ENCODE assay signal across 19 mouse cellular contexts in the genomic region with DNA sequence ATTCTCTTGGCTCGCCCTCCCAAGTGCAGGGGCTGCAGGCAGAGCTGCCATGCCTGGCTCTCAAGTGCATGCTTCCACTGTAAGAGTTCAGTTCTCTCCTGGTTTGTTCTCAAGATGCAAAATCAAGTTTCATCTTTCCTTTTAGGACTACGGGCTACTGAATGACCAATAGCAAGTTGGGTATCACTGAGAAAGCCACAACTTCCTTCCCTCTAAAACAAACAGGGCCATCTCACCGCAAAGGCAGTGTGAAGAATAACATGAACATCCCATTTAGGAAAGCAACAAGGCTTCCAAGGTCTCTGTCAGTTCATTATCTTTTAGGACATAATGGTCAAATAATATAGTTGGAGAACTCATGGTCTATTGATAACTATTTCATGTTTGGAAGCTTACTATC.
"Had no signal": no experiment of that assay in that cellular context is flagged by ENCODE, and none has a peak within 500 bp of the region (broad histone marks: within the 10 kb centered on the region; RNA-seq: fewer than 3 reads in every experiment).

No protein-coding gene starts in this region.

- ATAC-seq: liver, postnatal 0 days; lung, postnatal 0 days; midbrain, embryonic 15.5 days had no signal

- H3K4me3 ChIP-seq: limb, embryonic 12.5 days; limb, embryonic 15.5 days; midbrain, embryonic 12.5 days; midbrain, embryonic 15.5 days; neural tube, embryonic 12.5 days; neural tube, embryonic 15.5 days had no signal

- DNase-seq: left cerebral cortex, postnatal 4 days; liver, postnatal 0 days; lung, embryonic 14.5 days; right cerebral cortex, adult 18-20 months; right cerebral cortex, postnatal 14 days; right cerebral cortex, postnatal 4 days; thymus, adult 18-20 months; thymus, postnatal 36 days had no signal

- H3K9ac ChIP-seq: limb, embryonic 12.5 days; limb, embryonic 15.5 days; liver, embryonic 14.5 days; liver, postnatal 0 days; lung, embryonic 14.5 days; midbrain, embryonic 12.5 days; midbrain, embryonic 15.5 days; neural tube, embryonic 12.5 days; neural tube, embryonic 15.5 days had no signal

- H3K9me3 ChIP-seq: limb, embryonic 12.5 days; limb, embryonic 15.5 days; midbrain, embryonic 12.5 days; midbrain, embryonic 15.5 days; neural tube, embryonic 12.5 days; neural tube, embryonic 15.5 days had no signal

- H3K27ac ChIP-seq: kidney, postnatal 0 days; limb, embryonic 12.5 days; limb, embryonic 15.5 days; liver, embryonic 14.5 days; macrophage; midbrain, embryonic 15.5 days; neural tube, embryonic 12.5 days; neural tube, embryonic 15.5 days had no signal

- H3K27me3 ChIP-seq: limb, embryonic 12.5 days; limb, embryonic 15.5 days; midbrain, embryonic 12.5 days; midbrain, embryonic 15.5 days; neural tube, embryonic 12.5 days; neural tube, embryonic 15.5 days had no signal

- H3K4me2 ChIP-seq: limb, embryonic 12.5 days; limb, embryonic 15.5 days; liver, embryonic 11.5 days; lung, embryonic 14.5 days; midbrain, embryonic 12.5 days; midbrain, embryonic 15.5 days; neural tube, embryonic 12.5 days; neural tube, embryonic 15.5 days had no signal
